Mouse (Mus musculus): ENCODE measurements around the gene Dnajc13.
A peak's percentile ranks its signal among the peaks of the same experiment; 100 is the strongest.

The Dnajc13 gene

GRCm38 (mm10) chr9:104254408-104255180 is 8.1 kb downstream of the Dnajc13 start:
- DNase-seq (ENCODE audit: low spot score in 2 of 2): no peak

- no peak for DNase-seq (ENCODE audit: low spot score in 2 of 2)
Measured at GRCm38 (mm10) chr9:104252637-104253036, 10.1 kb downstream of the Dnajc13 start.

DNA sequence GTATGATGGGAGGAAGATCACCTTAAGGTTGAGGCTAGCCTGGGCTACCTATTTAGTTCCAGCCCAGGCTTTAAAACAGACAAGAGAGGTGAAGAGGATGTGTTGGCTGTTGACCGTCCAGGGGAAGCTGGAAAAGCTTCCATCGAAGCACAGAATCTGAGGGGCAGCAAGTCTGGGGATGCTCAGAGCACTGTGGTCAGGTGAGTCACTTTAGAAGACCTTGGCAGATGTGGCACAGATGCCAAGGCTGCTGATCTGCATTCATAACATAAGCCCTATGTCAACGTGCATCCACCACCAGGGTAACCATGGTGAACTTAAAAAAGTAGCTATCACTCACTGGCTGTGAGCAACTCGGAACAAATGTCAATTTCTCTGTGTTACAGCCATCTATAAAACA is 11.0 kb downstream of the Dnajc13 start:
- no peak for DNase-seq (ENCODE audit: low spot score in 2 of 2)

DNA sequence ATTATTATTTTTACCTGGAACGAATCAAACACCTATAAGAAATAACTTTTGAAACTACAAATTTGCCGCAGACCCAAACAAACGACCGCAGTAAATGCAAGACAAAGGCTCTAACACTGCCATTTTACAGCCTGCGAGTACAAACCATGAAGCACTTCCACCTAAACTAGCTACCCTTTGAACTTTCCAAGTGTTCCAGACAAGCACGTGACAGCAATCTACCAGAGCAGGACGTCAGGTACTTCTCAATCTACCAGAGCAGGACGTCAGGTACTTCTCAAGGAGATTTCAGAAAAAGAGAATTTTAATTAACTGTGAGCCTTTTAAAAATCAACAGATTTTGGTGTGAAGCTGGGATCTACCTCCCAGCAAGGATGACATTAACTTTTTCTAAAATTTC is 11.6 kb downstream of the Dnajc13 start:
- no peak for DNase-seq (ENCODE audit: low spot score in 2 of 2)

DNA sequence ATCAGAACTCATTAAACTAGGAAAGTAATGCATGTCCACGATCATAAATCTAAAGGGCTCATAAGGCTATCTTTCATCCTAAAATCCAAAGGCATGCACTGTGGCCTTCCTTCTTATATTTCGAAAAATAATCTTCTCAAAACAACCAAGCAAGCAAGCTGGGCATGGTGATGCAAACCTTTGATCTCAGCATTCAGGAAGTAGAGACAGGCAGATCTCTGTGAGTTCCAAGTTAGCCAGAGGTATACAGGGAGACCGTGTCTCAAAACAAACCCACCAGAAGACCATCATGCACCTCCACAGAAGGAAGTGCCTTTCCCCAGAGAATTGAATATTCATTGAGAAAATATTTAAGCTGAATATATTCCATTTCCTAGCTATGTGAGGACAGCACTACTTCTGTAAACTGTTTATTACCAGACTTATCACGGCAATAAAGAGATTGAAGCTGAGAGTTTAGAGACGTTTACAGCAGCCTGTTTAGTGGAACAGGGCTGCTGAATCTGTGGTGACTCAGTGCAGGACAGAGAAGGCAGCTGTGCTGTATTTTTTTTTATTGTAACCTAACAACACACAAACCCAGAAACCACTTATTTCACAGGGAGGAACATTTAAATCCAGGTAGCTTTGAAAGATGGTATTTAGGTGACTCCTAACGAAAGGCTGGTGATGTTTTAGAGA is 15.3 kb downstream of the Dnajc13 start:
- DNase-seq (ENCODE audit: low spot score in 2 of 2): no peak

GRCm38 (mm10) chr9:104243799-104244466 is 18.8 kb downstream of the Dnajc13 start:
- no peak for DNase-seq (ENCODE audit: low spot score in 2 of 2)

- DNase-seq (ENCODE audit: low spot score in 2 of 2): no peak
Measured at GRCm38 (mm10) chr9:104240146-104240545, 22.6 kb downstream of the Dnajc13 start.

- DNase-seq (ENCODE audit: low spot score in 2 of 2): no peak
Measured at GRCm38 (mm10) chr9:104239076-104239475, 23.7 kb downstream of the Dnajc13 start.

- no peak for DNase-seq (ENCODE audit: low spot score in 2 of 2)
Measured at GRCm38 (mm10) chr9:104236256-104236930, 26.3 kb downstream of the Dnajc13 start.

- DNase-seq (ENCODE audit: low spot score in 2 of 2): peak; percentile 69 to 71
Measured at GRCm38 (mm10) chr9:104235751-104236150, 27.0 kb downstream of the Dnajc13 start.

GRCm38 (mm10) chr9:104233815-104234214 is 28.9 kb downstream of the Dnajc13 start:
- no peak for DNase-seq (ENCODE audit: low spot score in 2 of 2)

DNA sequence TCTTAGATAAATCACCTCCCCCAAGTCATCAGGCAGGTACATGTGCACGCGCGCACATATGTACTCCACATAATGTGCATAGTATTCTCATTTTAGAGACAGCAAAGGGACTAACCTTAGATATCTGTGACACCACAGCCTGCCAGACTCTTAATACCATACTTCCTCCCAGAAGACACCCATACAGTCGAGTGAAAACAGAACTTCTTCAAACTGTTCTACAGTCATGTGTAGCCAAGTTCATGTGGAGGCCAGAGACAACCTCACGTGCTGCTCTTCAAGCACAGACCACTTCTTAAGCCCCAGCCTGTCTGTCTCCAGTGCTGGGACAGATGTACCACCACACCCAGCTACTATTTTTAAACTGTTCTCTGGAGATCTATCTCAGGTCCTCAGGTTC is 29.7 kb downstream of the Dnajc13 start:
- DNase-seq (ENCODE audit: low spot score in 2 of 2): no peak

GRCm38 (mm10) chr9:104232004-104232403 is 30.7 kb downstream of the Dnajc13 start:
- no peak for DNase-seq (ENCODE audit: low spot score in 2 of 2)

GRCm38 (mm10) chr9:104211402-104211801 is 51.3 kb downstream of the Dnajc13 start:
- DNase-seq (ENCODE audit: low spot score in 2 of 2): no peak

DNA sequence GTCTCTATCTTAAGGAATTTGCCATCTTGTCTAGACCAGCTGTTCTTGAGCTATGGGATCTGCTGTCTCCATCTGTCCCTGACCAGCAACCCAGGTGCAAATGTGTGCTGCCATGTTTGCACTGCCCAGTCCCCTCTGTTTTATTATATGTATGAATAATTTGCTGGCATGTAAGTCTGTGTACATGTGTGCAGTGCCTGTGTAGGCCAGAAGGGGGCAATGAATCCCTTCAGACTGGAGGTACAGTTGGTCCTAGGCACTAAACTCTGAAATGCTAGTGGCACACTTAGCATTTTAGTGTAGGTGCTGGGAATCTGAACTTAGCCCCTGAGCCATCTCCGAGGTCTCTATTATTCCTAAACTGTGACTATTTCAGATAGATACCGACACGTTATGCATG is 58.9 kb downstream of the Dnajc13 start:
- peak; percentile 47 to 65 for DNase-seq (ENCODE audit: low spot score in 2 of 2)

DNA sequence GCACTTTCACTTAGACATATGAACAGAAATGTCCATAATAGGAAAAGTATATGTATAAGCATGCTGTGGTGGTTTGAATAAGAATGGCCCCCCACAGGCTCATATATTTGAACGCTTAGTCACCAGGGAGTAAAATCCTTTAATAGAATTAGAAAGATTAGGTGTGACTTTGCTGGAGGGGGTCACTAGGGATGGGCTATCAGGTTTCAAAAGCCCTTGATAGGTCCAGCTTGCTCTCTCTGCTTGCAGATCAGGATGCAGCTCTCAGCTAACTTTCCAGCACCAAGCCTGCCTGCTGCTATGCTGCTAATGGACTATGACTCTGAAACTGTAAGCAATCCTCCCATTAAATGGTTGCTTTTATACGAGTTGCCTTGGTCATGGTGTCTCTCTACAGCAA is 68.2 kb downstream of the Dnajc13 start:
- no peak for DNase-seq (ENCODE audit: low spot score in 2 of 2)

DNA sequence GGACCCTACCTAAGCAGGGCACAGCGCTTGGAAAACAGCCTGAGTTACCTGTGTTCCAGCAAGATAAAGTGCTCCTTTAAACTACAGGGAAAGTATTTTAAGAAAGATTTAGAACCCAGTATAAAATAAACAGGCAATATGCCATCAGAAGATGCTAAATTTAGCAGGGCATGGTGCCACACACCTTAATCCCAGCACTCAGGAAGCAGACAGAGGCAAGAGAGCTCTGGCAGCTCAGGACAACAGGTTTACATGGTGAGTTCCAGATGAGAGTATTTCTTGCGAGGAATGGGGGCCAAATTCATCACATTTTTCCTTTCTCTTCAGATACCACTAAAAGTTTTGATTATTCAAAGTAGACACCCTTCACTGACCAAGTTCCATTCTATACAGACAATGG is 68.8 kb downstream of the Dnajc13 start:
- DNase-seq (ENCODE audit: low spot score in 2 of 2): no peak

DNA sequence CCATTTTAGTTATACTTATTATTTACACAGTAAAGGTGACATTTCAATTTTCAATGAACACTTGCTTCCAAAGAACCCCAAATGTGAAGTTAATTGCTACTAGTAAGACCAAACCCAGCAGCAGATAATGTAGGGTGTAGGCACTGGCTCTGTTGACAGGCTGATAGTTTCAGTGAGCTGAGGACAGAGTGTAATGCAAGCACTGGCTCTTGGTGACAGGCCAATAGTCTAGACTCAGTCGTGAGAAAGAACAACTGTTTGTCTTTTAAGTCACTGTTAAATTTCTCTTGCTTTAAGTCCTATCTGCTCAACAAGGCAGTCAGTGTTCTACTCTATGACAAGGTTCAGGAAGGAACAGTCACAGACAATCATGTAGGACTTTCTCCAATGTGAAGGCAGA is 69.4 kb downstream of the Dnajc13 start:
- DNase-seq (ENCODE audit: low spot score in 2 of 2): no peak

GRCm38 (mm10) chr9:104192513-104192912 is 70.2 kb downstream of the Dnajc13 start:
- DNase-seq (ENCODE audit: low spot score in 2 of 2): no peak

GRCm38 (mm10) chr9:104189657-104190056 is 73.1 kb downstream of the Dnajc13 start:
- no peak for DNase-seq (ENCODE audit: low spot score in 2 of 2)

- DNase-seq (ENCODE audit: low spot score in 2 of 2): no peak
Measured at GRCm38 (mm10) chr9:104188704-104189103, 74.0 kb downstream of the Dnajc13 start.

DNA sequence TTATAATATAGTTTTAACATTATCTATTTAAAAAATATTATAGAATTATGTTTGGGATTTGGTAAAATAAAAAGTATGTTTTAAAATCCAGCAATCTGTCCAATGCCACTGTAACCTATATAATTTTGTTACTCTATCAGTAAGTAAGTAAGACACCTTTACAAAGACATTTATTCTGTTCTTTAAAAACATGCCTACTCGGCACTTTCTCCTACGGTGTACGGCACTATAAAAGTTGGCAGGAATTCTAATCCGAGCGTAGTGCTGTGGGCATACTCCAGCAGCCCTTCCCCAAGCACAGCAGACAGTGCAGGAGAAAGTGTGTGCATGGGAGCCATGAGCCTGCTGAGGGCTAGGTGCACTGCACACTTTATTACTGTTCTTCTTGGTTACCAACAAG is 75.7 kb downstream of the Dnajc13 start:
- DNase-seq (ENCODE audit: low spot score in 2 of 2): no peak
